Mouse (Mus musculus): ENCODE measurements around the gene Vtn. TPM values are rescaled to one million over a fixed set of nuclear protein-coding genes. Genes with fewer than 3 reads are reported as not detected.

Gene Vtn
- polyA plus RNA-seq, 1 experiment from 2014 or later = 0.84 TPM

GRCm38 (mm10) chr11:78535376-78536079, 36.6 kb downstream of the Vtn start:
- no peaks in the 10 kb centered on the region for H3K27me3 ChIP-seq (ENCODE audit: control insufficient read depth, insufficient read depth, low read length)
- peaks cover 19% of the 10 kb centered on the region for H3K36me3 ChIP-seq (ENCODE audit: control insufficient read depth, insufficient read depth, low read length)
- WGBS = under 1% methylated on average over 23 of the region's 23 CpGs
- H3K9me3 ChIP-seq (ENCODE audit: control insufficient read depth, low read length) = no peaks in the 10 kb centered on the region
- H3K4me2 ChIP-seq (replicated peaks; ENCODE audit: low read depth, low read length) = peak overlapping the region; percentile 53
- peak overlapping the region; percentile 90 for H3K27ac ChIP-seq (ENCODE audit: low read depth, low read length)
- H3K4me3 ChIP-seq (ENCODE audit: low read length) = peak overlapping the region; percentile 84
- peaks cover 20% of the 10 kb centered on the region for H3K4me1 ChIP-seq (ENCODE audit: control insufficient read depth, insufficient read depth, low read length)
- peak overlapping the region; percentile 67 for H3K9ac ChIP-seq (ENCODE audit: low read depth, low read length)
- ATAC-seq (ENCODE audit: low FRiP score, low TSS enrichment) = peak; percentile 7; the same call in 1 of the 2 replicates

- peak; percentile 98 for ATAC-seq (ENCODE audit: low FRiP score, low TSS enrichment)
- Histone ChIP-seq H3K27ac (ENCODE audit: low read depth, low read length) (peak within 1 kb of the TSS; percentile 90), H3K36me3 (ENCODE audit: control insufficient read depth, insufficient read depth, low read length) (peaks cover 25% of the 10 kb centered on the region), H3K4me1 (ENCODE audit: control insufficient read depth, insufficient read depth, low read length) (peaks cover 18% of the 10 kb centered on the region), H3K4me2 (replicated peaks; ENCODE audit: low read depth, low read length) (peak within 1 kb of the TSS; percentile 82), H3K27me3 (ENCODE audit: control insufficient read depth, insufficient read depth, low read length) (no peaks in the 10 kb centered on the region), H3K4me3 (ENCODE audit: low read length) (peak within 1 kb of the TSS; percentile 84), H3K9ac (ENCODE audit: low read depth, low read length) (peak within 1 kb of the TSS; percentile 87), H3K9me3 (ENCODE audit: control insufficient read depth, low read length) (no peaks in the 10 kb centered on the region)
- WGBS = under 1% methylated on average over 52 of the region's 52 CpGs
Observed at GRCm38 (mm10) chr11:78536080-78536689, 37.3 kb downstream of the Vtn start, which contains the start of the genes Tnfaip1 and Ift20. Gene Tnfaip1 (minus strand): TSS chr11:78536332. Gene Ift20 (plus strand): TSS chr11:78536361.

GRCm38 (mm10) chr11:78536690-78537084, 37.8 kb downstream of the Vtn start:
- Histone ChIP-seq H3K27me3 (ENCODE audit: control insufficient read depth, insufficient read depth, low read length) (no peaks in the 10 kb centered on the region), H3K36me3 (ENCODE audit: control insufficient read depth, insufficient read depth, low read length) (peaks cover 30% of the 10 kb centered on the region), H3K4me1 (ENCODE audit: control insufficient read depth, insufficient read depth, low read length) (peaks cover 16% of the 10 kb centered on the region), H3K9me3 (ENCODE audit: control insufficient read depth, low read length) (no peaks in the 10 kb centered on the region), H3K4me3 (ENCODE audit: low read length) (peak overlapping the region; percentile 84), H3K4me2 (replicated peaks; ENCODE audit: low read depth, low read length) (peak overlapping the region; percentile 82), H3K27ac (ENCODE audit: low read depth, low read length) (peak overlapping the region; percentile 74), H3K9ac (ENCODE audit: low read depth, low read length) (peak overlapping the region; percentile 87)
- WGBS = 1% methylated on average over 14 of the region's 14 CpGs
- ATAC-seq (ENCODE audit: low FRiP score, low TSS enrichment) = no peak

GRCm38 (mm10) chr11:78540358-78540757, 41.5 kb downstream of the Vtn start:
- Histone ChIP-seq H3K27ac (ENCODE audit: low read depth, low read length) (no peak overlapping the region), H3K27me3 (ENCODE audit: control insufficient read depth, insufficient read depth, low read length) (no peaks in the 10 kb centered on the region), H3K4me3 (ENCODE audit: low read length) (no peak overlapping the region), H3K4me2 (replicated peaks; ENCODE audit: low read depth, low read length) (no peak overlapping the region), H3K9ac (ENCODE audit: low read depth, low read length) (no peak overlapping the region), H3K36me3 (ENCODE audit: control insufficient read depth, insufficient read depth, low read length) (peaks cover 51% of the 10 kb centered on the region), H3K4me1 (ENCODE audit: control insufficient read depth, insufficient read depth, low read length) (peaks cover 9% of the 10 kb centered on the region; the same call in 1 of the 2 replicates), H3K9me3 (ENCODE audit: control insufficient read depth, low read length) (no peaks in the 10 kb centered on the region)
- ATAC-seq (ENCODE audit: low FRiP score, low TSS enrichment) = no peak
- WGBS = 84% methylated on average over 3 of the region's 3 CpGs

- H3K4me2 ChIP-seq (replicated peaks; ENCODE audit: low read depth, low read length) = no peak overlapping the region
- no peak overlapping the region for H3K27ac ChIP-seq (ENCODE audit: low read depth, low read length)
- H3K9ac ChIP-seq (ENCODE audit: low read depth, low read length) = no peak overlapping the region
- ATAC-seq (ENCODE audit: low FRiP score, low TSS enrichment) = no peak
- H3K4me1 ChIP-seq (ENCODE audit: control insufficient read depth, insufficient read depth, low read length) = peaks cover 15% of the 10 kb centered on the region; the same call in 1 of the 2 replicates
- no peaks in the 10 kb centered on the region for H3K27me3 ChIP-seq (ENCODE audit: control insufficient read depth, insufficient read depth, low read length)
- peaks cover 41% of the 10 kb centered on the region for H3K36me3 ChIP-seq (ENCODE audit: control insufficient read depth, insufficient read depth, low read length)
- no peak overlapping the region for H3K4me3 ChIP-seq (ENCODE audit: low read length)
- WGBS = 97% methylated on average over 7 of the region's 7 CpGs
- no peaks in the 10 kb centered on the region for H3K9me3 ChIP-seq (ENCODE audit: control insufficient read depth, low read length)
Observed at GRCm38 (mm10) chr11:78544449-78545111, 45.7 kb downstream of the Vtn start.

- no peak for ATAC-seq (ENCODE audit: low FRiP score, low TSS enrichment)
- WGBS = 77% methylated on average over 8 of the region's 8 CpGs
- no peak overlapping the region for H3K9ac ChIP-seq (ENCODE audit: low read depth, low read length)
- peaks cover 36% of the 10 kb centered on the region for H3K36me3 ChIP-seq (ENCODE audit: control insufficient read depth, insufficient read depth, low read length)
- no peak overlapping the region for H3K27ac ChIP-seq (ENCODE audit: low read depth, low read length)
- no peak overlapping the region for H3K4me3 ChIP-seq (ENCODE audit: low read length)
- no peaks in the 10 kb centered on the region for H3K27me3 ChIP-seq (ENCODE audit: control insufficient read depth, insufficient read depth, low read length)
- H3K4me1 ChIP-seq (ENCODE audit: control insufficient read depth, insufficient read depth, low read length) = peaks cover 16% of the 10 kb centered on the region; the same call in 1 of the 2 replicates
- H3K9me3 ChIP-seq (ENCODE audit: control insufficient read depth, low read length) = no peaks in the 10 kb centered on the region
- no peak overlapping the region for H3K4me2 ChIP-seq (replicated peaks; ENCODE audit: low read depth, low read length)
Observed at GRCm38 (mm10) chr11:78545181-78545580, 46.3 kb downstream of the Vtn start.

- Histone ChIP-seq H3K9me3 (ENCODE audit: control insufficient read depth, low read length) (no peaks in the 10 kb centered on the region), H3K27ac (ENCODE audit: low read depth, low read length) (no peak overlapping the region), H3K4me3 (ENCODE audit: low read length) (no peak overlapping the region), H3K27me3 (ENCODE audit: control insufficient read depth, insufficient read depth, low read length) (no peaks in the 10 kb centered on the region), H3K36me3 (ENCODE audit: control insufficient read depth, insufficient read depth, low read length) (peaks cover 17% of the 10 kb centered on the region), H3K9ac (ENCODE audit: low read depth, low read length) (no peak overlapping the region), H3K4me1 (ENCODE audit: control insufficient read depth, insufficient read depth, low read length) (peaks cover 16% of the 10 kb centered on the region; the same call in 1 of the 2 replicates), H3K4me2 (replicated peaks; ENCODE audit: low read depth, low read length) (no peak overlapping the region)
- WGBS = 65% methylated on average over 2 of the region's 2 CpGs
- no peak for ATAC-seq (ENCODE audit: low FRiP score, low TSS enrichment)
Observed at GRCm38 (mm10) chr11:78547718-78548460, 49.0 kb downstream of the Vtn start.

- peaks cover 16% of the 10 kb centered on the region; the same call in 1 of the 2 replicates for H3K4me1 ChIP-seq (ENCODE audit: control insufficient read depth, insufficient read depth, low read length)
- H3K27ac ChIP-seq (ENCODE audit: low read depth, low read length) = no peak overlapping the region
- H3K9me3 ChIP-seq (ENCODE audit: control insufficient read depth, low read length) = no peaks in the 10 kb centered on the region
- peak overlapping the region; percentile 86 for H3K4me2 ChIP-seq (replicated peaks; ENCODE audit: low read depth, low read length)
- WGBS = 6% methylated on average over 5 of the region's 5 CpGs
- no peaks in the 10 kb centered on the region for H3K27me3 ChIP-seq (ENCODE audit: control insufficient read depth, insufficient read depth, low read length)
- peak overlapping the region; percentile 72 for H3K4me3 ChIP-seq (ENCODE audit: low read length)
- peak overlapping the region; percentile 74 for H3K9ac ChIP-seq (ENCODE audit: low read depth, low read length)
- ATAC-seq (ENCODE audit: low FRiP score, low TSS enrichment) = no peak
- peaks cover 3% of the 10 kb centered on the region; the same call in 1 of the 2 replicates for H3K36me3 ChIP-seq (ENCODE audit: control insufficient read depth, insufficient read depth, low read length)
Observed at GRCm38 (mm10) chr11:78549491-78549987, 50.6 kb downstream of the Vtn start.
